In genomic region chr1:87467469-87467868, GRCm38 (mm10) we compare ENCODE assay signal across 34 mouse cellular contexts. TPM values are rescaled to one million over a fixed set of nuclear protein-coding genes. Genes with fewer than 3 reads are reported as not detected.
DNase-seq lines count a peak whose midpoint lies in the region; ATAC-seq and TF ChIP-seq lines count a peak whose summit lies in the region.
"Had no signal": no experiment of that assay in that cellular context is flagged by ENCODE, and none has a peak within 500 bp of the region (broad histone marks: within the 10 kb centered on the region; RNA-seq: fewer than 3 reads in every experiment).

No protein-coding gene starts in this region.

- peak overlapping the region; percentile 36; the same call in 1 of the 2 replicates for H3K4me2 ChIP-seq in kidney, embryonic 15.5 days
- peak overlapping the region; percentile 38 for H3K4me2 ChIP-seq in liver, embryonic 13.5 days
- no peak overlapping the region for H3K4me2 ChIP-seq in liver, embryonic 11.5 days
- peak overlapping the region; percentile 40 for H3K4me2 ChIP-seq in liver, embryonic 15.5 days
- H3K4me2 ChIP-seq in hindbrain, postnatal 0 days (ENCODE audit: low read depth, low read length) = no peak overlapping the region
- H3K4me2 ChIP-seq in forebrain, embryonic 14.5 days (ENCODE audit: low read length) = no peak overlapping the region
- H3K4me2 ChIP-seq: hindbrain, embryonic 12.5 days; midbrain, embryonic 11.5 days; neural tube, embryonic 12.5 days; stomach, embryonic 15.5 days had no signal

- H3K79me2 ChIP-seq in MEL (ENCODE audit: control insufficient read depth, insufficient read depth, low read length, poor library complexity) = no peaks in the 10 kb centered on the region

- H3K27ac ChIP-seq in kidney, embryonic 15.5 days = no peak overlapping the region
- H3K27ac ChIP-seq in liver, embryonic 13.5 days = no peak overlapping the region
- no peak overlapping the region for H3K27ac ChIP-seq in liver, embryonic 11.5 days (ENCODE audit: low read depth, low read length)
- no peak overlapping the region for H3K27ac ChIP-seq in MEL (ENCODE audit: control insufficient read depth, low read depth, low read length)
- H3K27ac ChIP-seq in liver, embryonic 15.5 days (replicated peaks) = no peak overlapping the region
- H3K27ac ChIP-seq in hindbrain, postnatal 0 days = no peak overlapping the region
- H3K27ac ChIP-seq in forebrain, embryonic 14.5 days (ENCODE audit: low read depth, low read length) = no peak overlapping the region
- H3K27ac ChIP-seq: heart, embryonic 10.5 days; hindbrain, embryonic 12.5 days; macrophage; neural tube, embryonic 12.5 days; stomach, embryonic 15.5 days had no signal

- H3K4me1 ChIP-seq in kidney, embryonic 15.5 days = no peaks in the 10 kb centered on the region
- H3K4me1 ChIP-seq in liver, embryonic 13.5 days (replicated peaks) = no peaks in the 10 kb centered on the region
- H3K4me1 ChIP-seq in liver, embryonic 11.5 days (replicated peaks; ENCODE audit: control insufficient read depth, insufficient read depth, low read length) = no peaks in the 10 kb centered on the region
- H3K4me1 ChIP-seq in MEL (ENCODE audit: control insufficient read depth in 1 of 2, insufficient read depth in 2 of 2, low read length in 2 of 2) = no peaks in the 10 kb centered on the region
- H3K4me1 ChIP-seq in liver, embryonic 15.5 days (replicated peaks) = no peaks in the 10 kb centered on the region
- H3K4me1 ChIP-seq in hindbrain, postnatal 0 days (ENCODE audit: insufficient read depth, low read length) = no peaks in the 10 kb centered on the region
- no peaks in the 10 kb centered on the region for H3K4me1 ChIP-seq in forebrain, embryonic 14.5 days (ENCODE audit: control insufficient read depth, insufficient read depth, low read length)
- H3K4me1 ChIP-seq: heart, embryonic 10.5 days; hindbrain, embryonic 12.5 days; neural tube, embryonic 12.5 days; stomach, embryonic 15.5 days had no signal

- WGBS in kidney, embryonic 15.5 days = 46% methylated on average over 9 of the region's 9 CpGs
- 65% methylated on average over 9 of the region's 9 CpGs for WGBS in liver, embryonic 13.5 days (ENCODE audit: insufficient replicate concordance)
- WGBS in liver, embryonic 11.5 days = 73% methylated on average over 9 of the region's 9 CpGs
- 52% methylated on average over 9 of the region's 9 CpGs for WGBS in liver, embryonic 15.5 days (ENCODE audit: insufficient replicate concordance)
- 87% methylated on average over 9 of the region's 9 CpGs for WGBS in hindbrain, postnatal 0 days
- WGBS in forebrain, embryonic 14.5 days = 63% methylated on average over 9 of the region's 9 CpGs

- no peak for TF ChIP-seq POLR2A in MEL (IDR thresholded peaks at IDR 0.05; ENCODE audit: control insufficient read depth in 1 of 2, insufficient read depth in 1 of 2, low read depth in 1 of 2, low read length in 2 of 2, poor library complexity in 1 of 2)

- no peaks in the 10 kb centered on the region for H3K27me3 ChIP-seq in kidney, embryonic 15.5 days
- H3K27me3 ChIP-seq in liver, embryonic 13.5 days = 0 out of 2 replicates have a peak, but pooled peaks cover 4% of the 10 kb centered on the region
- no peaks in the 10 kb centered on the region for H3K27me3 ChIP-seq in liver, embryonic 11.5 days (replicated peaks; ENCODE audit: control insufficient read depth, insufficient read depth, low read length)
- H3K27me3 ChIP-seq in MEL (ENCODE audit: control insufficient read depth in 1 of 2, insufficient read depth in 2 of 2, low read length in 2 of 2) = no peaks in the 10 kb centered on the region
- no peaks in the 10 kb centered on the region for H3K27me3 ChIP-seq in liver, embryonic 15.5 days
- H3K27me3 ChIP-seq in hindbrain, postnatal 0 days (ENCODE audit: insufficient read depth, low read length) = no peaks in the 10 kb centered on the region
- H3K27me3 ChIP-seq in forebrain, embryonic 14.5 days (replicated peaks; ENCODE audit: control insufficient read depth, insufficient read depth, low read length) = 0 out of 2 replicates have a peak, but pooled peaks cover 3% of the 10 kb centered on the region
- H3K27me3 ChIP-seq: hindbrain, embryonic 12.5 days; neural tube, embryonic 12.5 days; Patski; stomach, embryonic 15.5 days had no signal

- no peak for TF ChIP-seq RAD21 in MEL (IDR thresholded peaks at IDR 0.05; ENCODE audit: low read depth, low read length)

- no peak overlapping the region for H3K9ac ChIP-seq in kidney, embryonic 15.5 days
- no peak overlapping the region for H3K9ac ChIP-seq in liver, embryonic 13.5 days
- H3K9ac ChIP-seq in liver, embryonic 11.5 days (ENCODE audit: low read depth, low read length) = no peak overlapping the region
- no peak overlapping the region for H3K9ac ChIP-seq in MEL (ENCODE audit: control insufficient read depth, low read depth, low read length, poor library complexity, severe bottlenecking)
- no peak overlapping the region for H3K9ac ChIP-seq in liver, embryonic 15.5 days
- no peak overlapping the region for H3K9ac ChIP-seq in hindbrain, postnatal 0 days (replicated peaks; ENCODE audit: low read length)
- no peak overlapping the region for H3K9ac ChIP-seq in forebrain, embryonic 14.5 days (ENCODE audit: low read length)
- H3K9ac ChIP-seq: hindbrain, embryonic 12.5 days; neural tube, embryonic 12.5 days; stomach, embryonic 15.5 days had no signal

- no peak for DNase-seq in kidney, postnatal 36 days
- DNase-seq in liver, embryonic 13.5 days = no peak
- no peak for DNase-seq in liver, embryonic 11.5 days (ENCODE audit: low spot score)
- peak; percentile 12 for DNase-seq in MEL (ENCODE audit: low read depth, low spot score)
- DNase-seq in hindbrain, postnatal 0 days (ENCODE audit: low spot score) = no peak
- no peak for DNase-seq in forebrain, embryonic 14.5 days (ENCODE audit: low spot score)
- DNase-seq: adrenal gland, postnatal 10 days; B cell, adult 2 months; cerebellum, adult 9-10 months; cerebellum, postnatal 36 days; heart, postnatal 36 days; kidney, adult 9 months; lung, adult 2 months; lung, postnatal 10 days; retina, postnatal 1 day; right cerebral cortex, postnatal 25 days had no signal

- no peak overlapping the region for H3K4me3 ChIP-seq in kidney, embryonic 15.5 days (replicated peaks)
- no peak overlapping the region for H3K4me3 ChIP-seq in liver, embryonic 13.5 days (replicated peaks)
- no peak overlapping the region for H3K4me3 ChIP-seq in liver, embryonic 11.5 days (ENCODE audit: low read depth, low read length)
- H3K4me3 ChIP-seq in MEL (ENCODE audit: control insufficient read depth in 1 of 2, insufficient read depth in 1 of 2, low read depth in 2 of 2, low read length in 2 of 2) = no peak overlapping the region
- H3K4me3 ChIP-seq in liver, embryonic 15.5 days (replicated peaks) = no peak overlapping the region
- H3K4me3 ChIP-seq in hindbrain, postnatal 0 days (ENCODE audit: low read length) = no peak overlapping the region
- H3K4me3 ChIP-seq in forebrain, embryonic 14.5 days (ENCODE audit: low read depth, low read length) = no peak overlapping the region
- H3K4me3 ChIP-seq: heart, embryonic 10.5 days; hindbrain, embryonic 12.5 days; neural tube, embryonic 12.5 days; stomach, embryonic 15.5 days had no signal

- no peaks in the 10 kb centered on the region for H3K36me3 ChIP-seq in kidney, embryonic 15.5 days
- H3K36me3 ChIP-seq in liver, embryonic 13.5 days = no peaks in the 10 kb centered on the region
- H3K36me3 ChIP-seq in liver, embryonic 11.5 days (ENCODE audit: control insufficient read depth, insufficient read depth, low read length) = no peaks in the 10 kb centered on the region
- no peaks in the 10 kb centered on the region for H3K36me3 ChIP-seq in MEL (ENCODE audit: control insufficient read depth in 1 of 2, insufficient read depth in 2 of 2, low read length in 2 of 2)
- no peaks in the 10 kb centered on the region for H3K36me3 ChIP-seq in liver, embryonic 15.5 days (replicated peaks)
- H3K36me3 ChIP-seq in hindbrain, postnatal 0 days (ENCODE audit: insufficient read depth, low read length) = no peaks in the 10 kb centered on the region
- H3K36me3 ChIP-seq in forebrain, embryonic 14.5 days (ENCODE audit: control insufficient read depth, insufficient read depth, low read length) = no peaks in the 10 kb centered on the region
- H3K36me3 ChIP-seq: G1E; heart, embryonic 10.5 days; hindbrain, embryonic 12.5 days; neural tube, embryonic 12.5 days; stomach, embryonic 15.5 days had no signal

- TF ChIP-seq EP300 in MEL (IDR thresholded peaks at IDR 0.05; ENCODE audit: low read depth in 1 of 2, low read length in 2 of 2) = no peak

- H3K9me3 ChIP-seq in kidney, embryonic 15.5 days (replicated peaks) = no peaks in the 10 kb centered on the region
- H3K9me3 ChIP-seq in liver, embryonic 13.5 days (replicated peaks) = no peaks in the 10 kb centered on the region
- no peaks in the 10 kb centered on the region for H3K9me3 ChIP-seq in liver, embryonic 11.5 days (ENCODE audit: control insufficient read depth, low read length)
- no peaks in the 10 kb centered on the region for H3K9me3 ChIP-seq in MEL (replicated peaks; ENCODE audit: insufficient read depth, low read length)
- no peaks in the 10 kb centered on the region for H3K9me3 ChIP-seq in liver, embryonic 15.5 days (replicated peaks)
- no peaks in the 10 kb centered on the region for H3K9me3 ChIP-seq in hindbrain, postnatal 0 days (ENCODE audit: low read length)
- no peaks in the 10 kb centered on the region for H3K9me3 ChIP-seq in forebrain, embryonic 14.5 days (replicated peaks; ENCODE audit: control insufficient read depth, low read length)
- H3K9me3 ChIP-seq: G1E; heart, embryonic 10.5 days; hindbrain, embryonic 12.5 days; neural tube, embryonic 12.5 days; stomach, embryonic 15.5 days had no signal

- no peak for ATAC-seq in kidney, embryonic 15.5 days (replicated peaks; ENCODE audit: low FRiP score)
- no peak for ATAC-seq in liver, embryonic 13.5 days (ENCODE audit: low read depth)
- ATAC-seq in liver, embryonic 11.5 days (replicated peaks; ENCODE audit: low FRiP score) = no peak
- no peak for ATAC-seq in liver, embryonic 15.5 days (ENCODE audit: insufficient read depth)
- no peak for ATAC-seq in hindbrain, postnatal 0 days
- ATAC-seq in forebrain, embryonic 14.5 days = no peak
- ATAC-seq: forebrain, embryonic 16.5 days; intestine, postnatal 0 days; midbrain, embryonic 16.5 days; Patski had no signal

- no peak for TF ChIP-seq CTCF in MEL (IDR thresholded peaks at IDR 0.05 in 2 of 3, conservative IDR thresholded peaks at IDR 0.05 in 1 of 3; ENCODE audit: control insufficient read depth in 1 of 3, insufficient read depth in 1 of 3, low read depth in 2 of 3, low read length in 3 of 3, poor library complexity in 1 of 3, severe bottlenecking in 1 of 3)
- TF ChIP-seq CTCF in hindbrain, postnatal 0 days (IDR thresholded peaks at IDR 0.05; ENCODE audit: low read depth) = no peak

RNA-seq across cellular contexts. Expression of gene Snorc, which starts 2.6 kb away (rescaled TPM):
- polyA plus RNA-seq in kidney, embryonic 15.5 days (2015; fragmentation: Nextera tagmentation; extraction: Ambion mirVana) = 0.40 TPM in 1 of 2 replicates, not detected in the other
- not detected in 2 replicates for polyA plus RNA-seq in liver, embryonic 13.5 days (2015; fragmentation: Nextera tagmentation; extraction: Ambion mirVana)
- polyA plus RNA-seq in liver, embryonic 11.5 days (2014; fragmentation: Nextera tagmentation; extraction: Ambion mirVana) = not detected in 2 replicates
- total RNA-seq in MEL (2012; rRNA removed) = not detected in 2 replicates
- polyA plus RNA-seq in MEL (2012; ENCODE audit: insufficient read depth in 1 of 2, insufficient read length in 2 of 2, low read depth in 1 of 2, low replicate concordance in 2 of 2, missing spikeins in 1 of 2) = not detected
- polyA plus RNA-seq in liver, embryonic 15.5 days (2015; fragmentation: Nextera tagmentation; extraction: Ambion mirVana) = 0.33 TPM in 1 of 2 replicates, not detected in the other
- total RNA-seq in hindbrain, postnatal 0 days (2014; rRNA removed) = not detected in 2 replicates
- 1.5 and 2.0 TPM in 2 replicates for polyA plus RNA-seq in hindbrain, postnatal 0 days (2015; fragmentation: Nextera tagmentation; extraction: Ambion mirVana)
- polyA plus RNA-seq in forebrain, embryonic 14.5 days (2014; fragmentation: Nextera tagmentation; extraction: Ambion mirVana) = not detected in 2 replicates
- total RNA-seq: G1E; gastrocnemius, adult 8-10 months; heart, postnatal 36 days; layer of hippocampus, postnatal 10 days had no signal
- polyA plus RNA-seq: embryonic facial prominence, embryonic 11.5 days; forebrain, embryonic 16.5 days; G1E; gonadal fat pad, adult 2 months; heart, embryonic 10.5 days; heart, embryonic 16.5 days; intestine, postnatal 0 days; macrophage; midbrain, embryonic 11.5 days; neural tube, embryonic 12.5 days; Patski; stomach, embryonic 15.5 days had no signal

RNA-seq across cellular contexts. Expression of gene Neu2, which starts 42.2 kb away (rescaled TPM):
- 0.29 and 0.41 TPM in 2 replicates for polyA plus RNA-seq in kidney, embryonic 15.5 days (2015; fragmentation: Nextera tagmentation; extraction: Ambion mirVana)
- polyA plus RNA-seq in liver, embryonic 13.5 days (2015; fragmentation: Nextera tagmentation; extraction: Ambion mirVana) = 0.38 and 0.75 TPM in 2 replicates
- 0.16 and 0.60 TPM in 2 replicates for polyA plus RNA-seq in liver, embryonic 11.5 days (2014; fragmentation: Nextera tagmentation; extraction: Ambion mirVana)
- not detected in 2 replicates for total RNA-seq in MEL (2012; rRNA removed)
- not detected for polyA plus RNA-seq in MEL (2012; ENCODE audit: insufficient read depth in 1 of 2, insufficient read length in 2 of 2, low read depth in 1 of 2, low replicate concordance in 2 of 2, missing spikeins in 1 of 2)
- 0.59 and 1.2 TPM in 2 replicates for polyA plus RNA-seq in liver, embryonic 15.5 days (2015; fragmentation: Nextera tagmentation; extraction: Ambion mirVana)
- total RNA-seq in hindbrain, postnatal 0 days (2014; rRNA removed) = 0.10 and 5.8 TPM in 2 replicates
- polyA plus RNA-seq in hindbrain, postnatal 0 days (2015; fragmentation: Nextera tagmentation; extraction: Ambion mirVana) = 0.85 and 1.2 TPM in 2 replicates
- polyA plus RNA-seq in forebrain, embryonic 14.5 days (2014; fragmentation: Nextera tagmentation; extraction: Ambion mirVana) = 0.14 and 0.17 TPM in 2 replicates
- total RNA-seq: heart, postnatal 36 days had no signal
- polyA plus RNA-seq: embryonic facial prominence, embryonic 11.5 days; G1E; hindbrain, embryonic 12.5 days; macrophage; midbrain, embryonic 11.5 days; neural tube, embryonic 12.5 days had no signal

Comparison
In these comparisons a context has a peak if more than half of its experiments do, and no peak if none do; other contexts are left out.
1. H3K4me2 ChIP-seq: peak in kidney, embryonic 15.5 days (single experiment), liver, embryonic 13.5 days (single experiment) and liver, embryonic 15.5 days (single experiment); none in liver, embryonic 11.5 days (single experiment), hindbrain, postnatal 0 days (single experiment) and forebrain, embryonic 14.5 days (single experiment).